Mouse (Mus musculus): ENCODE results near the gene Rps6ka2. TPM values are rescaled to one million over a fixed set of nuclear protein-coding genes. Genes with fewer than 3 reads are reported as not detected.

Gene Rps6ka2
- polyA plus RNA-seq, 2 experiments, result 12.1 to 13.8 TPM

DNA sequence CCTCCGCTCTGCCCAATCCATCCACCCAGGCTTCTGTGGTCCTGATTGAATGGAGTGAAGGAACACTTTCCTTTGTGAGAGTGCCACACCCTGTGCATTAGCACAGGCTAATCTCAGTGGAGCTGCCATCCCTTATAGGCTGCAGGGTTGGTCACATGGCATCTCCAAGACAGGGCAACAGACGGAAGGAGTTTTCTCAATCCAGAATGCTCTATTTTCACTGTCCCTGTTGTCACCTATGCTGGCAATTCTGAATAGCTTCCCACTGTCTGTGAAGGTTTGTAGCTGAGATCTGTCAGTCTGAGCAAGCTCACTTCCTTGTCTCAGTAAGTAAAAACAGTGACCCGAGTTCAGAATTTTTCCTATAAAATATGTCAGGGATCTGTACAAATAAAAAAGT, 19.5 kb downstream of the Rps6ka2 start:
- H3K27me3 ChIP-seq (ENCODE audit: control insufficient read depth, insufficient read depth, low read length), result no peaks in the 10 kb centered on the region
- ATAC-seq (ENCODE audit: low FRiP score, low read depth) (no peak), DNase-seq (ENCODE audit: low spot score) (no peak)
- no peak overlapping the region for H3K9ac ChIP-seq (ENCODE audit: low read depth, low read length, severe bottlenecking)
- WGBS, result 91% methylated on average over 3 of the region's 3 CpGs
- H3K4me3 ChIP-seq (replicated peaks; ENCODE audit: low read length), result no peak overlapping the region
- no peak for TF ChIP-seq POLR2A (IDR thresholded peaks at IDR 0.05; ENCODE audit: borderline replicate concordance, extremely low read depth, insufficient read depth, insufficient read length)
- H3K4me2 ChIP-seq (replicated peaks; ENCODE audit: low read depth, low read length, severe bottlenecking), result no peak overlapping the region
- H3K36me3 ChIP-seq (ENCODE audit: control insufficient read depth, insufficient read depth, low read length), result no peaks in the 10 kb centered on the region
- no peaks in the 10 kb centered on the region for H3K9me3 ChIP-seq (ENCODE audit: control insufficient read depth, low read length)
- H3K4me1 ChIP-seq (ENCODE audit: control insufficient read depth, insufficient read depth, low read length), result no peaks in the 10 kb centered on the region
- H3K27ac ChIP-seq (replicated peaks; ENCODE audit: low read depth, low read length), result no peak overlapping the region

DNA sequence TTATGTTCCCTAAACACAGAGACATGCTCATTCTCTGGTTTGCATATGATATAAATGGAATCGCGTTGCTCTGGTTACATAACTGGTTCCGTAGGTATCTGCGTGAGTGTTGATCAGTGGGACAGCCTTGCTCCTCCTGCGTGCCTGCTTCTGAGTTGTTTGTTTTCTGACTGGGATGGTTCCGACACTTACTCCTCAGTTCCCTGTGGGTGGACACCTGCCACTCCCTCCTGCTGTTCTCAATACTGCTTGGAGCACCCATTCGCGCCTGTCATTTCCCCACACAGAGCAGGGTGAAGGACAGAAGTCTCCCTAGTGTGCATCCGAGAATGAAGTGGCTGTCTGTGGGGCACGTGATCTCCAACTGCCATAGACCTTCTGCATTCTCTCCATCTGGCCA, 20.1 kb downstream of the Rps6ka2 start:
- no peaks in the 10 kb centered on the region for H3K27me3 ChIP-seq (ENCODE audit: control insufficient read depth, insufficient read depth, low read length)
- no peak for TF ChIP-seq POLR2A (IDR thresholded peaks at IDR 0.05; ENCODE audit: borderline replicate concordance, extremely low read depth, insufficient read depth, insufficient read length)
- no peak overlapping the region for H3K4me2 ChIP-seq (replicated peaks; ENCODE audit: low read depth, low read length, severe bottlenecking)
- WGBS, result 85% methylated on average over 10 of the region's 10 CpGs
- H3K9ac ChIP-seq (ENCODE audit: low read depth, low read length, severe bottlenecking), result no peak overlapping the region
- H3K9me3 ChIP-seq (ENCODE audit: control insufficient read depth, low read length), result no peaks in the 10 kb centered on the region
- DNase-seq (ENCODE audit: low spot score) (no peak), ATAC-seq (ENCODE audit: low FRiP score, low read depth) (no peak)
- H3K4me1 ChIP-seq (ENCODE audit: control insufficient read depth, insufficient read depth, low read length), result no peaks in the 10 kb centered on the region
- no peak overlapping the region for H3K4me3 ChIP-seq (replicated peaks; ENCODE audit: low read length)
- no peak overlapping the region for H3K27ac ChIP-seq (replicated peaks; ENCODE audit: low read depth, low read length)
- no peaks in the 10 kb centered on the region for H3K36me3 ChIP-seq (ENCODE audit: control insufficient read depth, insufficient read depth, low read length)

DNA sequence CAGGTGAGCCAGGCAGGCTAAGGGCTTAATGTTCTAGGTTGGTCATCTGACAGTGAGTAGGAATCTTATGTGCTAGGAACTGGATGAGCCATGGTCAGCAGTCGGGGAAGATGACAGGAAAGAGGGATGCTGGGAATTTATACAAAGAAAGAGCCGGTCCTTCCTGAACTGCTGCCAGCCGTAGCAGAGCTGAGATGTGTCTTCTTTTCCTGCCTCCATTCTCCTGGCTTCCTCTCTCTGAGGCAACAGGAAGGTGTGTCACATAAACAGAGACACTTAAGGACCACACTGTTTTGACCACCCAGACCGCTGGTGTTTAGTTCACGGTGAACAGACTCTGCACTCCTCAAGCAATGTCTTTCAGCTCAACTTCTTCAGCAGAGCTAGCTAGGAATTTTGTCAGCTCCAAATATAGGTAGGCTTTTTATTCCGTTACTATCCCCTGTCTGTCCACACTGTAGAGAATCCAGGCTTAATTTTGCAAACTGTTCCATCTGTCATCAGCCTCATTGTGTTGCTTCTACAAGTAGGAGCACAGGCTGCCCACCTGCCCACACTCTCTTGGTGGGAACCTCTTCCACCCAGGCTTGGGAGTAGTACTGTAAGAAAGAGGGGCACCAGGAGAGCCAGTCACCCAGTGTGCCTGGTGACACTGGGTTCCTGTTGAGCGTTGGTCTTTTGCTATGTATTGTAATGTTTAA, 24.4 kb downstream of the Rps6ka2 start:
- WGBS, result 84% methylated on average over 7 of the region's 7 CpGs
- no peak for DNase-seq (ENCODE audit: low spot score)
- H3K4me2 ChIP-seq (replicated peaks; ENCODE audit: low read depth, low read length, severe bottlenecking), result no peak overlapping the region
- H3K9ac ChIP-seq (ENCODE audit: low read depth, low read length, severe bottlenecking), result no peak overlapping the region
- H3K27ac ChIP-seq (replicated peaks; ENCODE audit: low read depth, low read length), result no peak overlapping the region
- H3K4me3 ChIP-seq (replicated peaks; ENCODE audit: low read length), result no peak overlapping the region
- H3K27me3 ChIP-seq (ENCODE audit: control insufficient read depth, insufficient read depth, low read length), result no peaks in the 10 kb centered on the region
- no peak for TF ChIP-seq POLR2A (IDR thresholded peaks at IDR 0.05; ENCODE audit: borderline replicate concordance, extremely low read depth, insufficient read depth, insufficient read length)
- H3K9me3 ChIP-seq (ENCODE audit: control insufficient read depth, low read length), result no peaks in the 10 kb centered on the region
- no peaks in the 10 kb centered on the region for H3K36me3 ChIP-seq (ENCODE audit: control insufficient read depth, insufficient read depth, low read length)
- H3K4me1 ChIP-seq (ENCODE audit: control insufficient read depth, insufficient read depth, low read length), result no peaks in the 10 kb centered on the region; the same call in 1 of the 2 replicates
- ATAC-seq (ENCODE audit: low FRiP score, low read depth), result no peak

DNA sequence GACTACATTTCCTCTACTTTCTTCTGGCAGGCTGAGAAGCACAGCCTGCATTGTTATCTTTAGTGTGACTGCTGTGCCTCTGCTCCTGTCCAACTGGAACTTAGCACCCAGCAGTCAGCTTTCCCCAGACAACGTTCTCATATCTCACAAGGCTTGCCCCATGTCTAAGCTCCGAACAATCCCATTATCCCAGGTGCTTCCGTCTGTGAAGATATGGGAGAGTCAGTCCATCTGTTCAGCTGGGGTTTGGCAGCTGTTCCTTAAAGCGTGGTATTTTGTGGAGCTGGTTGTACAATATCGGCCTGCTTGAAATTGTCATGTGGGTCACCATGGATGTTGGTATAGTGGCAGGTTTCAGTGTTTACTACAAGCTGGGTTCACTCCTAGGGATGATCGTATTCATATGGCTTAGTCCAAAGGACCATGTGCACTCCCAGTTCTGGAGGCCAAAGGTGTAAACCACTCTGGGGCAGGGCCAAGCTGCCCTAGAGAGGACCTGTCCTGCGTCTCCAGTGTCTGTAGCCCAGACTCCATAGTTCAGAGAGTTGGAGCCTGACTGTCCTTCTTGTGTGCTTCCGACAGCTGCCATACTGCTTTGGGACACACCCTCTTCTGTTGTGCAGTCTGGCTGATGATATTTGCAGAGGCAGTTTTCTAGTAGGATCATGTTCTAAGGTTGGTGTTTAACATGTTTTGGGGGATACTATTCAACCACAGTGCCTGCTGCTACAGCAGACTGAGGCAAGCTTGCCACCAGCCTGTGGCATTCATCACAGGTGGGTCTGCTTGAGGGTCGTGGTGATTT, 27.4 kb downstream of the Rps6ka2 start:
- peak; percentile 59 for ATAC-seq (ENCODE audit: low FRiP score, low read depth)

DNA sequence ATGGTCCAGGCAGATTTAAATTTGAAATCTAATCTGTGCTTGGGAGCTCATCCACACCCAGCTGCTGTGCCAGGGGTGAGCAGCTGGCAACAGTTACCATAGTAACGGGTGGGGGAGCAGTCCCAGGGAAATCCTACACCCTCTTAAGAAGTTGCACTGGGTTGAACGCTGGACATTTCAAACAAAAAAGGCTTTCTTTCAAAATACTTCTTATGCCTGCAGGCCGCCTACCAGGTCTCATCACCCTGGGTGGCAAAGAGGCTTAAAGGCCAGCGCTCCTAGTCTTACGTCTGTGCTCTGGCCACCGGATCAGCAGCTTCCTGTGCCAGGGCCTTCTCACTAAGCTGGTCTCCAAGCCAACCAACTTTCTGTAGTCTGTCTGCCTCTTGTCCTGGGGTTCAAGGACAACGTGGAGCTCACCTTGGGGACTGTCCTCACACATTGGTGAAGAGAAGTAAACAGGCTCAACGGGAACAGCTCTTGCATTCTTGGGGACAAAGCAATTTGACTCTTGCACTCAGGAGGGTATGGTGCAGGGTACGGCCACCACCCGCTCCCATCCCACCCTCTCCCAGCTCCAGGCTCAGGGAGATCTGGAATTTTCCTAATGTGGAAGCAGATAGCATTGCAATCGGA, 35.0 kb downstream of the Rps6ka2 start:
- Histone ChIP-seq H3K27me3 (ENCODE audit: control insufficient read depth, insufficient read depth, low read length) (no peaks in the 10 kb centered on the region), H3K4me3 (replicated peaks; ENCODE audit: low read length) (no peak overlapping the region), H3K27ac (replicated peaks; ENCODE audit: low read depth, low read length) (peak overlapping the region; percentile 71), H3K9ac (ENCODE audit: low read depth, low read length, severe bottlenecking) (no peak overlapping the region), H3K36me3 (ENCODE audit: control insufficient read depth, insufficient read depth, low read length) (no peaks in the 10 kb centered on the region), H3K9me3 (ENCODE audit: control insufficient read depth, low read length) (no peaks in the 10 kb centered on the region), H3K4me2 (replicated peaks; ENCODE audit: low read depth, low read length, severe bottlenecking) (no peak overlapping the region), H3K4me1 (ENCODE audit: control insufficient read depth, insufficient read depth, low read length) (peaks cover 19% of the 10 kb centered on the region)
- ATAC-seq (ENCODE audit: low FRiP score, low read depth), result peak; percentile 87
- 46% methylated on average over 11 of the region's 11 CpGs for WGBS
- DNase-seq (ENCODE audit: low spot score), result peak; percentile 53
- TF ChIP-seq POLR2A (IDR thresholded peaks at IDR 0.05; ENCODE audit: borderline replicate concordance, extremely low read depth, insufficient read depth, insufficient read length), result no peak

More for the DNA sequence above, 27.4 kb downstream of the Rps6ka2 start:
- H3K27ac ChIP-seq (replicated peaks; ENCODE audit: low read depth, low read length), result no peak overlapping the region
- H3K4me3 ChIP-seq (replicated peaks; ENCODE audit: low read length), result no peak overlapping the region
- no peaks in the 10 kb centered on the region; the same call in 1 of the 2 replicates for H3K4me1 ChIP-seq (ENCODE audit: control insufficient read depth, insufficient read depth, low read length)
- H3K36me3 ChIP-seq (ENCODE audit: control insufficient read depth, insufficient read depth, low read length), result no peaks in the 10 kb centered on the region
- H3K4me2 ChIP-seq (replicated peaks; ENCODE audit: low read depth, low read length, severe bottlenecking), result no peak overlapping the region
- H3K9me3 ChIP-seq (ENCODE audit: control insufficient read depth, low read length), result no peaks in the 10 kb centered on the region
- peak; percentile 32 for DNase-seq (ENCODE audit: low spot score)
- H3K27me3 ChIP-seq (ENCODE audit: control insufficient read depth, insufficient read depth, low read length), result no peaks in the 10 kb centered on the region
- WGBS, result 66% methylated on average over 9 of the region's 9 CpGs
- TF ChIP-seq POLR2A (IDR thresholded peaks at IDR 0.05; ENCODE audit: borderline replicate concordance, extremely low read depth, insufficient read depth, insufficient read length), result no peak
- H3K9ac ChIP-seq (ENCODE audit: low read depth, low read length, severe bottlenecking), result no peak overlapping the region
